Mouse (Mus musculus) heart, postnatal 0 days (tissue): ENCODE measurements at regions not wholly inside any gene's neighbourhood (a gene's known extent, or its start where the extent isn't known, plus 50 kb on each side); places are given as distances from the start of the nearest gene placed in this dataset.

Experiments
- ATAC-seq: fragments of 200-750 bp; cut with Nextera tagmentation; 2 replicates; pipeline ENCODE4 v1.8.0; 2017; ENCODE audit warnings: low read depth, moderate number of reproducible peaks, moderate library complexity; ENCODE audit not compliant: insufficient read depth
- DNase-seq: peaks from one replicate; pipeline ENCODE4 v3.0.0-alpha.2; 2016; ENCODE audit warnings: low spot score
- H3K27ac ChIP-seq: fragments of 300-500 bp; sonication (generic); 2 replicates; pipeline ENCODE4 v1.5.1; 2014; ENCODE audit warnings: low read depth, mild to moderate bottlenecking
- H3K27me3 ChIP-seq: fragments of 300-500 bp; sonication (generic); 2 replicates; pipeline ENCODE4 v1.6.1; 2014; ENCODE audit warnings: low read length, mixed read lengths; ENCODE audit not compliant: control insufficient read depth, insufficient read depth
- H3K36me3 ChIP-seq: fragments of 300-500 bp; sonication (generic); replicated peaks from 2 replicates; pipeline ENCODE4 v1.6.1; 2014; ENCODE audit warnings: low read length, mixed read lengths; ENCODE audit not compliant: control insufficient read depth, insufficient read depth
- H3K4me1 ChIP-seq: fragments of 300-500 bp; sonication (generic); 2 replicates; pipeline ENCODE4 v1.6.1; 2014; ENCODE audit warnings: antibody characterized with exemption; ENCODE audit not compliant: control insufficient read depth, insufficient read depth
- H3K4me2 ChIP-seq: fragments of 300-500 bp; sonication (generic); 2 replicates; pipeline ENCODE4 v1.6.1; 2014; ENCODE audit warnings: low read depth, mild to moderate bottlenecking, low read length, moderate library complexity
- H3K4me3 ChIP-seq: fragments of 300-500 bp; sonication (generic); 2 replicates; pipeline ENCODE4 v1.5.1; 2014; ENCODE audit warnings: low read depth, low read length
- H3K9ac ChIP-seq: fragments of 300-500 bp; sonication (generic); replicated peaks from 2 replicates; pipeline ENCODE4 v1.6.1; 2014; ENCODE audit warnings: low read depth, low read length, mixed read lengths
- H3K9me3 ChIP-seq: fragments of 300-500 bp; sonication (generic); replicated peaks from 2 replicates; pipeline ENCODE4 v1.6.1; 2016; ENCODE audit warnings: low read length; ENCODE audit not compliant: control insufficient read depth
- CTCF ChIP-seq: IDR thresholded peaks from 2 replicates; pipeline ENCODE4 v1.5.1; 2016; ENCODE audit warnings: antibody characterized with exemption, control low read depth, low read depth
- EP300 ChIP-seq: IDR thresholded peaks from 2 replicates; pipeline ENCODE4 v1.6.1; 2016; ENCODE audit warnings: antibody characterized with exemption, low read depth
- WGBS: fragments of 180-500 bp; shearing (Covaris S2); extraction: QIAGEN DNeasy Blood & Tissue Kit; methylation state at CpG from one replicate; pipeline ENCODE4 v1.1.7; 2014; 5-methylcytosine and 5-hydroxymethylcytosine counted together

DNA sequence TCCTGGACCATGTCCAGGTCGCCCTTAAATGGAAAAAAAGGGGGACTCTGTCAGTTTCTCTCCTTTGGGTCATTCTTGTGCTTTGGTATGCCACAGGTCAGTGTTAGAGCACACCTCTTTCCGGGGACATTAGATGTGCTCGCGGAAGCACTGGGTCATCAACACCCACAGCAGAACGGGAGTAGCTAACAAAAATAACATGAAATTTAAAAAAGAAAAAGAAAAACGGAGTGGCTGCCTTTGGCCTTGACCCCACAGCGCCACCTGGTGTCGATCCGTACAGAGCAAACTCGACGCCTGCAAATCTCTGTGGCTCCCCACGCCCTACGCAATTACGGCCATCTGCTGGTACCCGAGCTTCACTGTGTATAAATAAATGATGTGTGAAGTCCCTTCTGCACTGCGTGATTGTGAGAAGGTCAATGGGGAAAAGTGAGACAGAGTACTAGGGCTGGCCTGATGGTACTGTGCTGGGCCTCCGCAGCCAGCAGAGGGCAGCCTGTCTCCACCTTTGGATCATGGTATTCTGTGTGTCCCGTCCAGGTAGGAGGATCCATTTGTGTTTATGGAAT lies 99.0 kb upstream of the Slc7a12 start:
- H3K4me2 ChIP-seq = peak overlapping the region; percentile 52
- no peaks in the 10 kb centered on the region for H3K9me3 ChIP-seq
- H3K4me3 ChIP-seq = 0 out of 2 replicates have a peak overlapping the region, but pooled peaks have one; percentile 8
- no peak overlapping the region for H3K27ac ChIP-seq
- ATAC-seq (peak; percentile 47; the same call in 1 of the 2 replicates), DNase-seq (peak; percentile 25)
- no peak overlapping the region for H3K9ac ChIP-seq
- WGBS = 6% methylated on average over 18 of the region's 18 CpGs
- no peaks in the 10 kb centered on the region for H3K27me3 ChIP-seq
- H3K36me3 ChIP-seq = no peaks in the 10 kb centered on the region
- no peaks in the 10 kb centered on the region for H3K4me1 ChIP-seq
- TF ChIP-seq EP300 = no peak
- TF ChIP-seq CTCF = peak; percentile 66

DNA sequence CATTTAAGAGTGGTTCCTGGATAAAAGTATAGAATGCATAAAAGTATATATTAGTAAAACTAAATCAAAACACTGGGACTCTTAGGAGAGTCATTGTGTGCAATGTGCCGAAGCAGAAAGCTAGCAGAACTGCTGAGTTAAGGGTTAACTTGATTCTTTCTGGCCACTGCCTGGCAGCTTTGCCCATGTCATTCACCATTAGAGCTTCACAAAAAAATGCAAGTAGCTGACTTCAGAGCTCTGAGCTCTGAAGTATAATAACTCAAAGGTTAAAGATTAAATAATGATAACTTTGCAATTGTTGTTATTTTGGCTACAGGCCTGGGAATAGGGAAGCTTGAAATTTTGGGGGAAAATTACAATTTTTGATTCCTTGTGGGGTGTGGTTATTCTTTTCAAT lies 89.8 kb upstream of the Slc7a12 start:
- DNase-seq (no peak), ATAC-seq (no peak)
- Histone ChIP-seq H3K4me2 (no peak overlapping the region), H3K27me3 (no peaks in the 10 kb centered on the region), H3K9me3 (no peaks in the 10 kb centered on the region), H3K4me3 (no peak overlapping the region), H3K27ac (no peak overlapping the region), H3K4me1 (no peaks in the 10 kb centered on the region), H3K36me3 (no peaks in the 10 kb centered on the region), H3K9ac (no peak overlapping the region)
- WGBS = 65% methylated on average over 1 of the region's 1 CpGs
- TF ChIP-seq CTCF = no peak
- no peak for TF ChIP-seq EP300

DNA sequence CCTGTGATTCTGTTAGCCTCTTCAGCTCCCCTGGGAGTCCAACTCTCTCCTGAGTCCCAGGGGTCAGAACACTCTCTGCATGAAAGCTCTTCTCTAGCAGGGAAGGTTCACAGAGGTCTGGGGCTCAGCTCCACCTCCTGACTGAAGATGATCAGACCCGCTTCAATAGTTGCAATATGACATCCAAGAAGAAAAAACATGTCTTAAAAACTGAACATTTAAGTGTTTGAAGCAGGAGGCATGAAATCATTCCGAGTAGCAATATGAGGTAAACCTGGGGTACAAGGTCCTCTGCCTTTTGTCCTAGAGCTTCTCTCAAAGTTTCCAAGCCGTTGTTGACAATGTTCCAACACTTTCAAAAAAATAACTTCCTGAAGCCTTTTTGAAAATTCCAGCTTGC lies 81.8 kb upstream of the Slc7a12 start:
- no peaks in the 10 kb centered on the region for H3K9me3 ChIP-seq
- H3K4me3 ChIP-seq = no peak overlapping the region
- WGBS = 75% methylated on average over 3 of the region's 3 CpGs
- H3K4me2 ChIP-seq = no peak overlapping the region
- ATAC-seq = no peak
- no peak for DNase-seq
- H3K4me1 ChIP-seq = no peaks in the 10 kb centered on the region
- no peak overlapping the region for H3K27ac ChIP-seq
- no peak overlapping the region for H3K9ac ChIP-seq
- no peaks in the 10 kb centered on the region for H3K27me3 ChIP-seq
- no peaks in the 10 kb centered on the region for H3K36me3 ChIP-seq
- TF ChIP-seq EP300 (no peak), CTCF (no peak)

DNA sequence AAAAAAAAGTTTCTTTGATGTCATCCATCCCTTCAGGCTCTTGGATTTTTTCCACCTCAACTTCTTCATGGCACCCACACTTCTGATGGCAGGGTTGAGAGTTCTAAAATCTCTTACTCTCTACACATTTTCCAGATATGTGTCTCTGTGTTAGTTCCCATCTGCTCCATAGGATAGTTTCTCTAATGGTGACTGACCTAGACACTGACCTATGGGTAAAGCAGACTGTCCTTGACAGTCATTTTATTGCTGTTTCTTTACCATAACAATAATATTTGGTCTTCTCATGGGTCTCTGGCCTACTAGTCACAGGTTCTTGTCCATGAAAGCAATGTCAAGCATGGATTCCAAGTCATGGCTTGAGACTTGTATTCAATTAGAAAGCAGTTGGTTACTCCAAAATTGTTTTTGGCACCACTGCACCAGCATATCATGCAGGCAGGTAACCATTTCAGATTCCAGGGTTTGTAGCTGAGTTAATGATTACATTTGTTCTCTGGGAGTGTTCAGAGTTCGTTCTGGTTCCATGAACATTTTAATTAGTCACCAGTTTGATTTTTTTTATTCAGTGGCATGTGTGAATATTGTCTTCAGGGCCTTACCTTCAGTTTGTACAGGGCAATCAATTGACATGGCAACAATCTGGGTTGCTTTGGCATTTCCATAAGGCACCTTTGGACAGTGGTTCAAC lies 71.9 kb upstream of the Slc7a12 start:
- TF ChIP-seq EP300 = no peak
- TF ChIP-seq CTCF = no peak
- WGBS = 57% methylated on average over 1 of the region's 1 CpGs
- no peak overlapping the region for H3K4me2 ChIP-seq

More for the DNA sequence above, 71.9 kb upstream of the Slc7a12 start:
- Histone ChIP-seq H3K4me3 (no peak overlapping the region), H3K9ac (no peak overlapping the region), H3K9me3 (no peaks in the 10 kb centered on the region), H3K36me3 (no peaks in the 10 kb centered on the region), H3K27me3 (no peaks in the 10 kb centered on the region), H3K27ac (no peak overlapping the region), H3K4me1 (no peaks in the 10 kb centered on the region)
- no peak for ATAC-seq
- no peak for DNase-seq
